Mouse (Mus musculus) right cerebral cortex, postnatal 25 days (tissue): Measurements from ENCODE around the gene Olfr235.
"Not testable (repeated sequence)": the region's sequence is repeated elsewhere in the genome, so short reads cannot be mapped to it uniquely, and the experiment has no call there.

Experiments
- DNase-seq: peaks from one replicate; pipeline ENCODE4 v3.0.0; 2022

Gene Olfr235

GRCm38 (mm10) chr19:12260732-12261131 is at the start of gene Olfr235:
Gene Olfr235 (plus strand): TSS chr19:12261032.
- no peak for DNase-seq

GRCm38 (mm10) chr19:12232496-12232895 is 28.3 kb upstream of the Olfr235 start, which contains the start of gene Olfr1432:
Gene Olfr1432 (minus strand): TSS chr19:12232596.
- DNase-seq = not testable (repeated sequence)

GRCm38 (mm10) chr19:12241559-12241958 is 19.3 kb upstream of the Olfr235 start, which contains the start of gene Olfr262:
Gene Olfr262 (minus strand): TSS chr19:12241659.
- DNase-seq = no peak

- no peak for DNase-seq
Observed at GRCm38 (mm10) chr19:12279554-12279953, 18.7 kb downstream of the Olfr235 start, which contains the start of gene Olfr1434. Gene Olfr1434 (plus strand): TSS chr19:12279854.

DNA sequence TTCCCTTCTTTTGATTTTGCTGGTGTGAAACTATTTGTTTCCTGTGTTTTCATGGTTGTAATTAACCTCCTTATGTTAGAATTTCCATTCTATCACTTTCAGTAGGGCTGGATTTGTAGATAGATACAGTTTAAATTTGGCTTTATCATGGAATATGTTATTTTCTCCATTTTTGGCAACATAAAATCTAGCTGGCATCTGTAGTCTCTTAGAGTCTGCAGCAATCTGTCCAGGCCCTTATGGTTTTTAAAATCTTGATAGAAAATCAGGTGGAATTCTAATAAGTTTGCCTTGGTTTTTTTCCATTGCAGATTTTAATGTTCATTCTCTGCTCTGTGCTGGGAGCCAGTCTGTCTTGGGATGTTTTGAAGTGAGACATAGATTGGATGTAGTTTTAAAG is 32.1 kb downstream of the Olfr235 start:
- no peak for DNase-seq

DNA sequence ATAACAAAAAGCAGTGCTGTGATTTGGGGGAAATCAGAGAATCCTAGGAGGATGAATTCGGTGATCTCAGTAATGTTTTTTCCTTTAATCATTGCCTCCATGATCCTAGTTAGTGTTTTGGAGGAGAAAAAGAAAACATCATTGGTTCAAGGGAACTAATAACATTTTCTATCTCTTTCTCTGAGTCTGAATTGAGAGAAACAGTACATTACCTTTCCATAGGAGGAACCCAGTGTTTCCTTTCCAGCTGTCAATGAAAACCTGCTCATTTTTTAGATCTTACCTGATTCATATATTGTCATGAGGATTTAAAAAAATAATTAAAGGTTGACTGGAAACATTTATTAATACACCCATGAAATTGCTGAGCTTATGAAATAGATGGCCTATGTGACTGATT is 38.2 kb downstream of the Olfr235 start, which contains the start of gene Olfr1436:
Olfr1436 (minus strand) TSS at position 101 of the 400 bp plus-strand sequence.
- not testable (repeated sequence) for DNase-seq
